Mouse (Mus musculus) mature B cell (primary cell): ENCODE results near the gene Zfpm1.

Experiments used
- in situ Hi-C: fragments of 300-500 bp; cut with MboI; formaldehyde crosslinking; loops from 2 replicates; pipeline ENCODE4 v1.14.3; 2019

Zfpm1 gene

GRCm38 (mm10) chr8:122282035-122282358 lies at the start of gene Zfpm1:
Gene Zfpm1 (plus strand): TSS chr8:122282141.
- in situ Hi-C loops: loop anchor here (5.0 kb wide), 1 partner anchor 40 kb away; no protein-coding TSS in a partner anchor

- in situ Hi-C loops: no loop called here
These were observed 47.9 kb upstream of the Zfpm1 start for GRCm38 (mm10) chr8:122234055-122234454.

GRCm38 (mm10) chr8:122236521-122236920 lies 45.4 kb upstream of the Zfpm1 start:
- in situ Hi-C loops: no loop called here

GRCm38 (mm10) chr8:122238225-122238624 lies 43.7 kb upstream of the Zfpm1 start:
- in situ Hi-C loops: no loop called here

- in situ Hi-C loops: no loop called here
These were observed 43.2 kb upstream of the Zfpm1 start for GRCm38 (mm10) chr8:122238731-122239130.

- in situ Hi-C loops: no loop called here
These were observed 41.5 kb upstream of the Zfpm1 start for GRCm38 (mm10) chr8:122240241-122241026.

- in situ Hi-C loops: no loop called here
These were observed 38.6 kb upstream of the Zfpm1 start for GRCm38 (mm10) chr8:122243310-122243709.

GRCm38 (mm10) chr8:122245161-122245560 lies 36.8 kb upstream of the Zfpm1 start:
- in situ Hi-C loops: no loop called here

- in situ Hi-C loops: no loop called here
These were observed 35.4 kb upstream of the Zfpm1 start for GRCm38 (mm10) chr8:122246257-122247211.

- in situ Hi-C loops: no loop called here
These were observed 30.2 kb upstream of the Zfpm1 start for GRCm38 (mm10) chr8:122251739-122252138.

- in situ Hi-C loops: no loop called here
These were observed 29.6 kb upstream of the Zfpm1 start for GRCm38 (mm10) chr8:122252366-122252765.

GRCm38 (mm10) chr8:122259351-122259750 lies 22.6 kb upstream of the Zfpm1 start:
- in situ Hi-C loops: no loop called here

- in situ Hi-C loops: no loop called here
These were observed 21.2 kb upstream of the Zfpm1 start for GRCm38 (mm10) chr8:122260755-122261154.

- in situ Hi-C loops: no loop called here
These were observed 19.1 kb upstream of the Zfpm1 start for GRCm38 (mm10) chr8:122262835-122263234.

GRCm38 (mm10) chr8:122264243-122264642 lies 17.7 kb upstream of the Zfpm1 start:
- in situ Hi-C loops: no loop called here

- in situ Hi-C loops: no loop called here
These were observed 16.4 kb upstream of the Zfpm1 start for GRCm38 (mm10) chr8:122265522-122265921.

- in situ Hi-C loops: no loop called here
These were observed 15.1 kb upstream of the Zfpm1 start for GRCm38 (mm10) chr8:122266867-122267266.

- in situ Hi-C loops: no loop called here
These were observed 13.1 kb upstream of the Zfpm1 start for GRCm38 (mm10) chr8:122268861-122269260.

- in situ Hi-C loops: no loop called here
These were observed 12.5 kb upstream of the Zfpm1 start for GRCm38 (mm10) chr8:122269404-122269803.

- in situ Hi-C loops: no loop called here
These were observed 11.4 kb upstream of the Zfpm1 start for GRCm38 (mm10) chr8:122270555-122270954.

- in situ Hi-C loops: no loop called here
These were observed 8.8 kb upstream of the Zfpm1 start for GRCm38 (mm10) chr8:122273152-122273551.

GRCm38 (mm10) chr8:122273826-122274225 lies 8.1 kb upstream of the Zfpm1 start:
- in situ Hi-C loops: no loop called here
